11 mouse cellular contexts compared by ENCODE assay signal in genomic region chr15:36968295-36968694, GRCm38 (mm10). TPM values are rescaled to one million over a fixed set of nuclear protein-coding genes. Genes with fewer than 3 reads are reported as not detected.
DNase-seq lines count a peak whose midpoint lies in the region; ATAC-seq lines count a peak whose summit lies in the region.
"Had no signal": no experiment of that assay in that cellular context is flagged by ENCODE, and none has a peak within 500 bp of the region (broad histone marks: within the 10 kb centered on the region; RNA-seq: fewer than 3 reads in every experiment).

No protein-coding gene starts in this region.

- no peak for DNase-seq in kidney, adult 18-20 months
- no peak for DNase-seq in forebrain, embryonic 11.5 days (ENCODE audit: low spot score)
- no peak for DNase-seq in testis, postnatal 14 days (ENCODE audit: low spot score)
- no peak for DNase-seq in MN1 (ENCODE audit: low spot score)
- DNase-seq in left cerebral cortex, postnatal 4 days = no peak
- DNase-seq: kidney, postnatal 10 days; thymus, postnatal 4 days had no signal

- no peaks in the 10 kb centered on the region for H3K36me3 ChIP-seq in kidney, embryonic 16.5 days (ENCODE audit: insufficient read depth, low read length)
- no peaks in the 10 kb centered on the region for H3K36me3 ChIP-seq in forebrain, embryonic 11.5 days (ENCODE audit: control insufficient read depth, insufficient read depth, low read length)
- no peaks in the 10 kb centered on the region for H3K36me3 ChIP-seq in intestine, embryonic 15.5 days
- H3K36me3 ChIP-seq in neural tube, embryonic 12.5 days = no peaks in the 10 kb centered on the region

- H3K4me2 ChIP-seq in kidney, embryonic 16.5 days (replicated peaks; ENCODE audit: low read depth, low read length) = peak overlapping the region; percentile 35; the same call in 1 of the 2 replicates
- H3K4me2 ChIP-seq in forebrain, embryonic 11.5 days (ENCODE audit: low read depth, low read length, severe bottlenecking) = peak overlapping the region; percentile 51; the same call in 1 of the 2 replicates
- H3K4me2 ChIP-seq in intestine, embryonic 15.5 days (replicated peaks) = peak overlapping the region; percentile 44; the same call in 1 of the 2 replicates
- H3K4me2 ChIP-seq in neural tube, embryonic 12.5 days (replicated peaks) = peak overlapping the region; percentile 61

- no peak for ATAC-seq in kidney, embryonic 16.5 days (ENCODE audit: low FRiP score, low TSS enrichment)
- no peak for ATAC-seq in forebrain, embryonic 11.5 days (replicated peaks; ENCODE audit: low FRiP score)
- peak; percentile 16; the same call in 1 of the 2 replicates for ATAC-seq in intestine, embryonic 15.5 days
- ATAC-seq in neural tube, embryonic 12.5 days (ENCODE audit: low FRiP score, low read depth) = no peak

- no peaks in the 10 kb centered on the region for H3K4me1 ChIP-seq in kidney, embryonic 16.5 days (ENCODE audit: insufficient read depth, low read length)
- peaks cover 3% of the 10 kb centered on the region; the same call in 1 of the 2 replicates for H3K4me1 ChIP-seq in forebrain, embryonic 11.5 days (replicated peaks; ENCODE audit: control insufficient read depth, insufficient read depth, low read length)
- peaks cover 11% of the 10 kb centered on the region for H3K4me1 ChIP-seq in intestine, embryonic 15.5 days (replicated peaks)
- H3K4me1 ChIP-seq in neural tube, embryonic 12.5 days = peaks cover 24% of the 10 kb centered on the region

- no peak overlapping the region for H3K9ac ChIP-seq in kidney, embryonic 16.5 days (replicated peaks; ENCODE audit: low read length)
- no peak overlapping the region for H3K9ac ChIP-seq in forebrain, embryonic 11.5 days (ENCODE audit: low read length)
- H3K9ac ChIP-seq in intestine, embryonic 15.5 days = no peak overlapping the region
- H3K9ac ChIP-seq in neural tube, embryonic 12.5 days = peak overlapping the region; percentile 54
- H3K9ac ChIP-seq: liver, embryonic 14.5 days had no signal

- H3K9me3 ChIP-seq in kidney, embryonic 16.5 days (ENCODE audit: low read length) = no peaks in the 10 kb centered on the region
- no peaks in the 10 kb centered on the region for H3K9me3 ChIP-seq in forebrain, embryonic 11.5 days (ENCODE audit: control insufficient read depth, low read length)
- H3K9me3 ChIP-seq in intestine, embryonic 15.5 days = no peaks in the 10 kb centered on the region
- H3K9me3 ChIP-seq in neural tube, embryonic 12.5 days = no peaks in the 10 kb centered on the region

- no peaks in the 10 kb centered on the region for H3K27me3 ChIP-seq in kidney, embryonic 16.5 days (ENCODE audit: insufficient read depth, low read length)
- H3K27me3 ChIP-seq in forebrain, embryonic 11.5 days (ENCODE audit: control insufficient read depth, insufficient read depth, low read length) = no peaks in the 10 kb centered on the region
- no peaks in the 10 kb centered on the region for H3K27me3 ChIP-seq in intestine, embryonic 15.5 days (replicated peaks)
- no peaks in the 10 kb centered on the region for H3K27me3 ChIP-seq in neural tube, embryonic 12.5 days (replicated peaks)

- WGBS in kidney, embryonic 16.5 days = 53% methylated on average over 1 of the region's 1 CpGs
- 50% methylated on average over 1 of the region's 1 CpGs for WGBS in forebrain, embryonic 11.5 days
- 47% methylated on average over 1 of the region's 1 CpGs for WGBS in intestine, embryonic 15.5 days
- WGBS in neural tube, embryonic 12.5 days = 47% methylated on average over 1 of the region's 1 CpGs

- H3K27ac ChIP-seq in kidney, embryonic 16.5 days (ENCODE audit: low read length) = no peak overlapping the region
- H3K27ac ChIP-seq in forebrain, embryonic 11.5 days (ENCODE audit: low read depth, low read length) = peak overlapping the region; percentile 44; the same call in 1 of the 2 replicates
- no peak overlapping the region for H3K27ac ChIP-seq in intestine, embryonic 15.5 days
- H3K27ac ChIP-seq in neural tube, embryonic 12.5 days = peak overlapping the region; percentile 83; the same call in 1 of the 2 replicates
- H3K27ac ChIP-seq: liver, embryonic 14.5 days had no signal

- no peak overlapping the region for H3K4me3 ChIP-seq in kidney, embryonic 16.5 days (ENCODE audit: low read length)
- H3K4me3 ChIP-seq in forebrain, embryonic 11.5 days (ENCODE audit: low read depth, low read length) = no peak overlapping the region
- H3K4me3 ChIP-seq in intestine, embryonic 15.5 days (replicated peaks) = no peak overlapping the region
- no peak overlapping the region for H3K4me3 ChIP-seq in neural tube, embryonic 12.5 days

- intact Hi-C loops in left cerebral cortex, postnatal 4 days (cut with DNase I) = no loop called here

RNA-seq across cellular contexts. Expression of gene Zfp706, which starts 39.3 kb away (rescaled TPM):
- polyA plus RNA-seq in kidney, embryonic 16.5 days (2015; fragmentation: Nextera tagmentation; extraction: Ambion mirVana) = 403 and 418 TPM in 2 replicates
- polyA plus RNA-seq in forebrain, embryonic 11.5 days (2014; fragmentation: Nextera tagmentation; extraction: Ambion mirVana) = 410 and 472 TPM in 2 replicates
- 544 and 685 TPM in 2 replicates for polyA plus RNA-seq in intestine, embryonic 15.5 days (2015; fragmentation: Nextera tagmentation; extraction: Ambion mirVana)
- polyA plus RNA-seq in neural tube, embryonic 12.5 days (2016; fragmentation: Nextera tagmentation; extraction: Ambion mirVana) = 418 and 432 TPM in 2 replicates
- total RNA-seq in left cerebral cortex, postnatal 4 days (2021) = 100 to 1,000 TPM; 249 to 250 TPM

Comparison
In these comparisons a context has a peak if more than half of its experiments do, and no peak if none do; other contexts are left out.
1. H3K27ac ChIP-seq: peak in forebrain, embryonic 11.5 days (single experiment) and neural tube, embryonic 12.5 days (single experiment); none in kidney, embryonic 16.5 days (single experiment) and intestine, embryonic 15.5 days (single experiment).
2. Peak in every context shown above with its lines, with median percentiles within 50 percentile points of each other: H3K4me2 ChIP-seq.